Mouse (Mus musculus): ENCODE data around the gene Tmem266. TPM values are rescaled to one million over a fixed set of nuclear protein-coding genes. Genes with fewer than 3 reads are reported as not detected.

Tmem266 gene
- polyA plus RNA-seq, 1 experiment from 2014 or later, result 0.51 TPM

- no peak for ATAC-seq (ENCODE audit: low FRiP score, low TSS enrichment)
- TF ChIP-seq CTCF (IDR thresholded peaks at IDR 0.05; ENCODE audit: low read depth) (no peak), EP300 (optimal IDR thresholded peaks at IDR 0.05) (no peak)
- H3K4me1 ChIP-seq (replicated peaks; ENCODE audit: control insufficient read depth, insufficient read depth), result no peaks in the 10 kb centered on the region
Measured at GRCm38 (mm10) chr9:55478699-55479098, 152.0 kb downstream of the Tmem266 start.

DNA sequence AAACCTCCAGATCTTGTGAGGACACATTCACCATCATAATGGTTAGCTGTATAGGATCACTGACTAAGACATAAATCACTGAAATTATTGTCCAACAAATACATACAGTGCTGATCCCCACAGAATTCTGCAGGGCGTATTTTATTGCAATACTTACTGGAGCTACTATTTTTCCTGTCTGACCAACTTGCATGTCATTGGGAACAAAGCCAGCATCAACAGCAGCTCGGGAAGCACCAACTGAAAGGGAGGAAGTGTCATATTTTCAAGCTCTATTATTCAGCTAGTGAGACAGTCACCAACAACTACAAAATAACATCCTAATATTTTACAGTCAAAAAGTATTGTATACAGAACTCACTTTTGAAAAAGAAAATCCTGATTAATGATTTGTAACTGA lies 155.4 kb downstream of the Tmem266 start:
- no peak for ATAC-seq (ENCODE audit: low FRiP score, low TSS enrichment)
- no peaks in the 10 kb centered on the region for H3K27me3 ChIP-seq (ENCODE audit: control insufficient read depth, insufficient read depth, low read length)
- no peak for DNase-seq (ENCODE audit: low spot score)
- TF ChIP-seq CTCF (IDR thresholded peaks at IDR 0.05; ENCODE audit: low read depth) (no peak), EP300 (optimal IDR thresholded peaks at IDR 0.05) (no peak)
- 43% methylated on average over 2 of the region's 2 CpGs for WGBS
- no peak overlapping the region for H3K4me3 ChIP-seq (ENCODE audit: low read depth, low read length)
- no peak overlapping the region for H3K9ac ChIP-seq (ENCODE audit: low read length)
- no peaks in the 10 kb centered on the region for H3K4me1 ChIP-seq (replicated peaks; ENCODE audit: control insufficient read depth, insufficient read depth)
- H3K36me3 ChIP-seq (ENCODE audit: control insufficient read depth, insufficient read depth, low read length), result peaks cover 4% of the 10 kb centered on the region; the same call in 1 of the 2 replicates
- no peaks in the 10 kb centered on the region for H3K9me3 ChIP-seq (ENCODE audit: control insufficient read depth, low read length)
- H3K27ac ChIP-seq (replicated peaks), result no peak overlapping the region
- H3K4me2 ChIP-seq (replicated peaks; ENCODE audit: low read depth), result no peak overlapping the region

More at GRCm38 (mm10) chr9:55478699-55479098, 152.0 kb downstream of the Tmem266 start:
- Histone ChIP-seq H3K27me3 (ENCODE audit: control insufficient read depth, insufficient read depth, low read length) (no peaks in the 10 kb centered on the region), H3K4me2 (replicated peaks; ENCODE audit: low read depth) (no peak overlapping the region), H3K9ac (ENCODE audit: low read length) (no peak overlapping the region), H3K4me3 (ENCODE audit: low read depth, low read length) (no peak overlapping the region), H3K36me3 (ENCODE audit: control insufficient read depth, insufficient read depth, low read length) (peaks cover 4% of the 10 kb centered on the region; the same call in 1 of the 2 replicates), H3K9me3 (ENCODE audit: control insufficient read depth, low read length) (no peaks in the 10 kb centered on the region), H3K27ac (replicated peaks) (no peak overlapping the region)
- DNase-seq (ENCODE audit: low spot score), result no peak

Other genes starting within 250 kb of the Tmem266 start
- gene Ube2q2, start 178.1 kb upstream of the Tmem266 start, polyA plus RNA-seq (2015; fragmentation: Nextera tagmentation; extraction: Ambion mirVana), result 22.5 and 22.8 TPM in 2 replicates
- 29.8 and 30.0 TPM in 2 replicates for gene Fbxo22, start 118.0 kb upstream of the Tmem266 start, polyA plus RNA-seq (2015; fragmentation: Nextera tagmentation; extraction: Ambion mirVana)
- gene Nrg4, start 69 bp upstream of the Tmem266 start, polyA plus RNA-seq (2015; fragmentation: Nextera tagmentation; extraction: Ambion mirVana), result 1.1 and 1.6 TPM in 2 replicates
- 326 and 337 TPM in 2 replicates for gene Etfa, start 185.3 kb downstream of the Tmem266 start, polyA plus RNA-seq (2015; fragmentation: Nextera tagmentation; extraction: Ambion mirVana)
- gene Isl2, start 211.8 kb downstream of the Tmem266 start, polyA plus RNA-seq (2015; fragmentation: Nextera tagmentation; extraction: Ambion mirVana), result 1.8 and 2.5 TPM in 2 replicates